Mouse (Mus musculus) layer of hippocampus, adult 2 months (tissue): Measurements from ENCODE around the gene Ikzf2. TPM values are rescaled to one million over a fixed set of nuclear protein-coding genes. Genes with fewer than 3 reads are reported as not detected.
A peak's percentile ranks its signal among the peaks of the same experiment; 100 is the strongest.

Experiments used
- DNase-seq, 2 experiments: peaks; one replicate each; pipeline ENCODE4 v3.0.0; 2022; ENCODE audit warnings: low spot score in 2 of 2
- H3K27ac ChIP-seq: fragments of 200-600 bp; 2 replicates; pipeline ENCODE4 v1.8.1; 2022
- H3K4me3 ChIP-seq: fragments of 200-600 bp; 2 replicates; pipeline ENCODE4 v1.8.1; 2022; ENCODE audit warnings: mild to moderate bottlenecking
- CTCF ChIP-seq: fragments of 200-600 bp; conservative IDR thresholded peaks from 2 replicates; pipeline ENCODE4 v1.8.1; 2022; ENCODE audit warnings: antibody characterized with exemption, mild to moderate bottlenecking, moderate library complexity
- long read RNA-seq, 2 experiments: library from polyadenylated mRNA; stranded (forward); transcript quantifications; one replicate each; pipeline ENCODE4 v2.0.0; 2021; ENCODE audit warnings: borderline mapping rate in 2 of 2
- total RNA-seq, 2 experiments: library from RNA; stranded (reverse); gene quantifications; 2 replicates each; pipeline ENCODE4 v1.2.3; 2021

The Ikzf2 gene
- total RNA-seq: 10 to 100 TPM in 1 of 2 experiments, 1 to 10 TPM in 1; 9.2 to 10.5 TPM
- long read RNA-seq, experiment 1, partial matches to known transcripts: 0 of 2 reads
- long read RNA-seq, experiment 1, other reads (novel, unspliced or antisense): 1 of 2 reads
- long read RNA-seq, experiment 2, partial matches to known transcripts: 0 of 3 reads
- long read RNA-seq, experiment 2, other reads (novel, unspliced or antisense): 2 of 3 reads

DNA sequence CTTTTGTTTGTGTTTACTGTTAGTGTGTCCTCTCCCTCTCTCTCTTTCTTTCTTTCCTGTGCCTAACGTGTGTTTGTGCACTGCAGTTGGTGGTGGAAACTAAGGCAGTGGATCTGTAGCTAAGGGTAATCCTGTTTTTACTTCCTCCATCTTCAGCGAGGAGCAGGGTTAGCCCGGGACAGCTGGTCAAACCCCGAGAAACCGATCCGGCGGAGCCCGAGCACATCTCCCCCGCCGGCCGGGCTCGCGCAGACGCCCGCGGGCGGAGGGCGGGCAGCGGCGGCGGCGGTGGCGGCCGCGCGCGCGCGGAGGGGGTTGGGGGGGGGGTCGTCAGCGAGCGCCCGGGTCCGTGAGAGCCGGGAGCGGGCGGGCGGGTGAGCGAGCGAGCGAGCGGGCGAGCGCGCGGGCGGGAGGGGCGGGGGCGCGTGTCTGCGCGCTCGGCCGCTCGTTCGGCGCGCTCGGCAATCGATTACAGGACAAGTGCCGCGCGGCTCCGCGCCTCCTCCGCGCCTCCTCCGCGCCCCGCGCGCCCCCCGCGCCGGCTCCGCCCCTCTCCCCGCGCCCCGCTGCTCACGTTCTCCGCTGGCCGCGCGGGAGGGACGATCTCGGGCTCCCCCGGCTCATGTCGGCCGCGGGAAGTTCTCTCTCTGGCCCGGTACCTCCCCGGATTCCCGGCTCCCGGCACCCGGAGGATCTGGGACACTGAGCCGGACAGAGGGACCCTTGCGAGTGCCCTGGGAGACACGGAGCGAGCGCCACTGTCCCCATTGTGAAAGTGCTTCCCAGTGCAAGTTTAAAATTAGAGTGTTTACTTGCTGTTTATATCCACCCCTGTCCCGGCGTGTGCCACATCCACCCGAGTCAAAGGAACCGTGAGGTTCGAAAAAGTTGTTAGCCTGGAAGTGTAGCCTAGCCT lies at the start of gene Ikzf2:
Gene Ikzf2, minus strand, starts transcription at position 170 of the 916 bp plus-strand sequence.
- H3K27ac ChIP-seq: peak within 1 kb of the TSS; percentile 83
- peak within 1 kb of the TSS; percentile 85 for H3K4me3 ChIP-seq
- peak; percentile 63 to 65 for DNase-seq
- TF ChIP-seq CTCF: no peak

DNA sequence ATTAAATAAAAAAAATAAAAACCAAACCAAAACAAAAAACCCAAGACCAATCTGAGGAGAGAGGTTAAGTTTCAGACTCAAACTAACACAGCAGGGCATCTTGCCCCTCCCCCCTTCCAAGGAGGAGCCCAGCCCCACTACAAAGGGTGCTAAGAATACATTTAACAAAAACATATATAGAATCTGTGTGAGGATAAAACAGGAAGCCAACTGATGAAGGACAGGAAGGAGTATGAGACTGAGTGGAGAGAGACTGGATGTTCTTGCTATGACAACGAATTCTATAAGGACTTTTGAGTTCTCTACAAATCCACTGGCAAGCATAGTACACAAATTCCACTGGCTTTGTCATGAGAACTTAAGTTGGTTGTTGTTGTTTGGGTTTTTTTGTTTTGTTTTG lies 42.7 kb upstream of the Ikzf2 start:
- TF ChIP-seq CTCF: no peak
- H3K4me3 ChIP-seq: no peak overlapping the region
- no peak overlapping the region for H3K27ac ChIP-seq
- DNase-seq: no peak

DNA sequence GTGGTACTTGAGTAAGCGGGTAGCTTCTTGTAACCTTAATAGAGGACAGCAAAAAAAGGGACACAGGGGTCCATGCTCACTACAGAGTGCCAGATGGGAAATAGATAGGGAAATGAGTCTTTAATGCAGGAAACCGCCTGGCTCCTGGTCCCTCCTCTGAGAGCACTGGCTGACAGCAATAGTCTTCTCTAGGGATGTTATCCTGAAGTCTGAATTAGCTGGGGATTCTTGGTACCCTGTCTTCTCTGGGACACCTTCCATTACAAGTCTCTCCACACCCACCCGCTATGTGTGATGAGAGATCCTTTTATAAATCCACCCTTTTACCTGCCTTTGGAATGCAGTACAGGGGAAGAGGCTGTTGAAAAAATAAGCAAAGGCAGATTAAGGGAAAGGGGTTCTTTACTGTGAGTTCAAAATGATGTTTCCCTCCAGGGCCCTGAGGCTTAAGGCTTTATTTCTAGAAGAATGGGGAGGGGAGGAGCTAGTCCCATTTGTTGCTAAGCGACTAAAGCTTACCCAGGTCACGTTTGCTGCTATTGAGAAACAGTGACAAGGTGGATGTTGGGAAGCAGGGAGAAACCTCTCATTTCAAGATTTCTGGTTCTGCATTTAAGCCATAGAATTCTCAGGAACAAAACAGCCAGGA lies 42.1 kb upstream of the Ikzf2 start:
- no peak overlapping the region for H3K27ac ChIP-seq
- no peak for DNase-seq
- TF ChIP-seq CTCF: no peak
- no peak overlapping the region for H3K4me3 ChIP-seq

DNA sequence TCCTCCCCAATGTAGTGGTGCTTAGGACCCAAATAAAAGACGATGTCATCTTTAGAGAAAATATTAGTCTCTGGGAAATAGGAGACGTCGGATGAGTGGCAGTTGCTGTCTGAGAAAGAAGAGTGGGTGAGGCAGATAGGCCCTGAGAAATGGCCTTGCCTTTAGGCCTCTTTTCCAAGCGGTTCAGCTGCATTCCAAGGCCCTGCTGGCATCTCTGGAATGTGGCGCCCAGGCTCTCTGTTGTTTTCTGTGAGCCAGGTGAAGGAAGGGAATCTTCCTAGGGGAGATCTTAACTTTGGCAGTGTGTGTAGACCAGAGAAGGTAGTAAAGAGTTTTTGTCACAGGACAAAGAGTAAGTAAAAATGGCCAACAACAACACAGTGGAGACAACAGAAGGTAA lies 40.9 kb upstream of the Ikzf2 start:
- no peak for DNase-seq
- Histone ChIP-seq H3K27ac (no peak overlapping the region), H3K4me3 (no peak overlapping the region)
- TF ChIP-seq CTCF: no peak

DNA sequence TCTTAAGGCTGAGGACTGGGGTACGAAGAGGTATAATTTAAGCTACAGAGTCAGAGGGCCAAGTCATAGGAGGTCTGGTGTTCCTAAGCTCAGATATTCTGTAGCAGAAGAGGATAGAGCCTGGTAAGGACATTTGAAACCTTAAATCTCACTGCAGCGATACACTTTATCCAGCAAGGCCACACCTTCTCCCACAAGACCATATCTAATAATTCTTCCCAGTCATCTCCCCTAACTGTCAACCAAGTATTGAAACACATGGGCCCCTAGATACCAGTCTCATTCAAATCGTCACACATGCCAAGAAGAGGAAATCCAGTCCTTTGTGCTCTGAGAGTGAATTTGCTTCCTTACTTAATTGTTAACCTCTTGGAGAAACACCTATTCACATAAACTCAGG lies 30.1 kb upstream of the Ikzf2 start:
- H3K27ac ChIP-seq: no peak overlapping the region
- no peak for TF ChIP-seq CTCF
- no peak overlapping the region for H3K4me3 ChIP-seq
- no peak for DNase-seq

DNA sequence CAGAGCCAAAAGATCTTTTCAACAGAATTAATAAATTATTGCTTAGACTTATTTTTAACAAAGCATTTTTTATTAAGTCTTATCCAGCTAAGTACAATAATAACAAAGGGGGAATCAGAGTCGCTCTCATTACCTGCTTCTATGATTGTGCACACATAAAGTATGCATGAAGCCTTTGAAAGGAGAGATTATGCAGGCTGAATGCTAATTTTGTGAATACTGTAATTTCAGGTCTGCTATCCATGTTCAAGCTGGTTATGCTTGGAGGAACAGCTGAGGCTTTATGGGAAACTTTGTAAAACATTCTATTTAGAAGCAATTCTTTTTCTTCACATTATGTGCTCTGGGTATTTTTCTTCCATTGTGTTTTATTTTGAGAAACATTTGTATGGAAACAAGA lies 21.5 kb upstream of the Ikzf2 start:
- DNase-seq: no peak
- no peak overlapping the region for H3K27ac ChIP-seq
- no peak for TF ChIP-seq CTCF
- H3K4me3 ChIP-seq: no peak overlapping the region

DNA sequence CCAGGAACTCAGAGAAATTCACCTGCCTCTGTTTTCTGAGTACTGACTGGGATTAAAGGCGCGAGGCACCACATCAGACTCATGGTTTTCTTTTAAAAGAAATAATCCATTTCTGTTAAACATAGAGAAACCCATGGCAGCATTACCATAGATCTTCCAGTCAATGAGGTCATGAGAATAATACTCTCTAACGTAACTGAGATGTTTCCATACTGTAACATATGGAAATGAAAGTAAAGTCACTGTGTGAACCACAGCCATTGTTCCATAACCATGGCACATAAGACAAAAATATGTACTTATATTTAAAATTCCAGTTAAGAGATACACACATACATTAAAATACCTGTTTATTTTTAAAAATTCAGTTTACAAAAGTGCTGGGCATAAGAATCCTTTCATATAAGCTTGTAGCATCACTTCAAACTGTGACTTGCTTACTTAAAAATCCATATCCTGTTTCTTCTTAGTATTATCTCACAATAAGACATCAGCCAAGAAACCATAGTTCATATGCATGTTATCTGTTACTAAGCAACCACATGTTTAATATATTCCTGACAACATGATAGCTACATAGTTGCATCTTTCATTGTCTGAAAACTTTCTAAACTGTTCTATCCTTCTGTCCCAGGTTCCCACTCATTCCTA lies 16.6 kb upstream of the Ikzf2 start:
- TF ChIP-seq CTCF: no peak
- Histone ChIP-seq H3K27ac (no peak overlapping the region), H3K4me3 (no peak overlapping the region)
- DNase-seq: no peak

DNA sequence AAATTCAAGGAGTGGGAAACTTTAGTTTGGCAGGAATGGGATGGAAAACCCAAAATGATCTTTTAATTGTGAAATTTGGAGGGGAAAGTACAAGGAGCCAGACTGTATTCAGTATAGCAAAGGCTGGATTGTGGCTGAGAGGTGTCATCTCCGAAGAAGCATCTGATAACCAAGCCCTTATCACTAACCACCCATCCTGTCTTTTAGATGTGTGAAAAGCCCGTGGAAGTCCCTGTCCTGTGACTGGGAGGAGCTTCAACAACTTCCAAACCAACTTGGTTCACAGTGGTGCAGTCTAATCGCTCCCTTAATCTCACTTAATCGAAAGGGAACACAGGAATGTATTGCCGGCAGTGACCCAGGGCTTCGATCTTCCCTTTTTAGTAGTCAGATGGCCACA lies 4.9 kb upstream of the Ikzf2 start:
- Histone ChIP-seq H3K27ac (no peak overlapping the region), H3K4me3 (no peak overlapping the region)
- TF ChIP-seq CTCF: no peak
- DNase-seq: no peak

DNA sequence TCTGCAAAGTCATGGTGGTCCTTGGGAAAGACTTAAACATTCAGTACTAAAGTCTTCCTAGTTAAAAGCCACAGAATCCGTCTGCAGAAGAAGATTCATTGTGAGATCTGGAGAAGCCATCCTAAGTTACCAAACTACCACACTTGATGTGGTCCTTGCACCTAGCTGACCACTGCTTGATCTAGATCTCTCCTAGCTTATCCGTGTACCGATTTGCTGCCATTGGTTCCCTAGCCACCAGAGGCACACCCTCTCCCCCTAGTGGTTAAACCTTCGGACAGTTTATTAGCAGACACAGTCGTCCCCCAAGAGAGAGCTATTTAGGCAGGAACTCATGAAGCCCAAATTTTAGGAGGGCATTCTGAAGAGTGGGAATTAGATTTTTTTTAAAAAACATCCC lies 1.9 kb upstream of the Ikzf2 start:
- Histone ChIP-seq H3K27ac (no peak overlapping the region), H3K4me3 (no peak overlapping the region)
- peak; percentile 93 for TF ChIP-seq CTCF
- peak; percentile 63 to 71 for DNase-seq

DNA sequence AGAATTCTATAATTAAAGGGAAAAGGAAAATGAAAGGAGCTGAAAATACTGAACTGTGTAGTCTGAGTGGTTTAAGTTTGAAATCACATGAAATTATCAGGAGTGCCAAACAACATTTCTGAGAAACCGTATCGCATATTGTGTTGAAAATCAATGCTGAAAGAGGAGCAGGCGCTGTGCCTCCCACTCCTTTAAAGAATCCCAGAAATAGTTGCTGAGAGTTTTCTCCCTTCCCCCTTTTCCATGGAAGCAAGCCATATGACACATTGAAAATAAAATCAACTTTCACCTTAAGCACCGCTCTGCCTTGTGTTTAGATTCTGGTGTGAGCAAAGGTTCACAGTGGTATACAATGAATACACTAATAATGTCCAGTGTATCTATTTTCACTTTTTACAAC lies 1.1 kb upstream of the Ikzf2 start:
- DNase-seq: peak in 1 of 2 experiments; percentile 16
- peak overlapping the region; percentile 83 for H3K27ac ChIP-seq
- no peak for TF ChIP-seq CTCF
- peak overlapping the region; percentile 59 for H3K4me3 ChIP-seq

DNA sequence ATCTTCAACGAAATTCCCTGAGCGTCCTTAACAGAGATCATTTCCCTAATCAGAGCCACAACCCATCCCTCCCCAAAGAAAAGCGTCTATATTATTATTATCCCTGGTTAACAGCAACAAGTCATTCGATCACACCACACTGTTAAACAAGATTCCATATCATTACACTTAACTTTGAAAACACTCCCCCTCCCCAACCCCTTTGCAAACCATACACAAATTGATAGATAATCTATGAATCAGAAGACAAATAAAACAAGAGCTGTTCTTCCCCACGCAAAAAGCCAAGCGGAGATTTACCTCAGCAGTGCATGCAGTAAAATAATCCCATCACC lies 337 bp downstream of the Ikzf2 start:
- TF ChIP-seq CTCF: no peak
- H3K4me3 ChIP-seq: peak overlapping the region; percentile 85
- H3K27ac ChIP-seq: peak overlapping the region; percentile 82
- no peak for DNase-seq

DNA sequence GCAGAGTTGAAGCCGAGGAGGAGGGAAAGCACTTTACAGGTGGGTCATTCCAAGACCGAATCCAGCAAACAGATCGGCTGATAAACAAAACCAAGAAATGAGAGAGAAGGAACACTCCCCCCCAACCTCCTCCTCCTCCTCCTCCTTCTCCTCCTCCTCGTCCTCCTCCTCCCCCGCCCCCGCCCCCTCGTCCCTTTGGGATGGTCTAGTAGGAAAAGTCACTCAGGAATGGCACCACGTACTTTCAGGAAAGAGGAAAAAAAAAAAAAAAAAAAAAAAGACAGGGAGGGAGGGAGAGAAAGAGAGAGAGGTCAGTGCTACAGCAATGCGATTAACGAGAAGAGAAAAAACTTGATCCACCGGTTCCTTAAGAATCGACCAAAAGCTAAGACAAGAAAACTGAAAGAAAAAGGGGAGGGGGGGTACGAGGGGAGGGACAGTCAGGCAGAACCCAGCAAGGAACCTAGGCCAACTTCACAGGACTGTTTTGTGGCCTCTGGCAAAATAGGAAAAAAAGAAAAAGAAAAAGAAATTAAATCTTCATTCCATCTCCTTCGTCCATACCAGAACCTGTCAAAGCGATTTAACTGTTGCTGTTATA lies 1.1 kb downstream of the Ikzf2 start:
- TF ChIP-seq CTCF: no peak
- DNase-seq: no peak
- peak overlapping the region; percentile 82 for H3K27ac ChIP-seq
- peak overlapping the region; percentile 85 for H3K4me3 ChIP-seq
